In genomic region chr10:10866278-10866677, GRCm38 (mm10) we compare ENCODE assay signal across 16 mouse cellular contexts.
"Had no signal": no experiment of that assay in that cellular context is flagged by ENCODE, and none has a peak within 500 bp of the region (broad histone marks: within the 10 kb centered on the region; RNA-seq: fewer than 3 reads in every experiment).

No protein-coding gene starts in this region.

- DNase-seq: retina, postnatal 1 day; right cerebral cortex, adult 18-20 months; right cerebral cortex, postnatal 14 days; right cerebral cortex, postnatal 25 days; right cerebral cortex, postnatal 4 days; spleen, adult 18-20 months; thymus, adult 18-20 months; thymus, adult 2 months; thymus, postnatal 14 days; thymus, postnatal 25 days; thymus, postnatal 36 days had no signal

- H3K4me3 ChIP-seq: neural tube, embryonic 12.5 days; neural tube, embryonic 13.5 days; neural tube, embryonic 15.5 days; stomach, embryonic 15.5 days had no signal

- H3K27ac ChIP-seq: neural tube, embryonic 12.5 days; neural tube, embryonic 13.5 days; neural tube, embryonic 15.5 days; stomach, embryonic 15.5 days; stomach, postnatal 0 days had no signal

- H3K4me1 ChIP-seq: neural tube, embryonic 12.5 days; neural tube, embryonic 13.5 days; neural tube, embryonic 15.5 days; stomach, embryonic 15.5 days had no signal
